Mouse (Mus musculus): ENCODE data around the gene Pinlyp.

- TF ChIP-seq CTCF (IDR thresholded peaks at IDR 0.05; ENCODE audit: low read depth) (peak; percentile 12; the same call in 1 of the 2 replicates), EP300 (IDR thresholded peaks at IDR 0.05; ENCODE audit: low read depth) (no peak)
Observed at GRCm38 (mm10) chr7:24572455-24572854, 26.5 kb upstream of the Pinlyp start.
